Mouse (Mus musculus) layer of hippocampus, adult 11-12 months (tissue): ENCODE results near the gene Chpt1.

Experiments used
- DNase-seq: peaks from one replicate; pipeline ENCODE4 v3.0.0; 2022; ENCODE audit warnings: low spot score

The Chpt1 gene

GRCm38 (mm10) chr10:88404220-88404619 lies 99.7 kb downstream of the Chpt1 start:
- no peak for DNase-seq

DNA sequence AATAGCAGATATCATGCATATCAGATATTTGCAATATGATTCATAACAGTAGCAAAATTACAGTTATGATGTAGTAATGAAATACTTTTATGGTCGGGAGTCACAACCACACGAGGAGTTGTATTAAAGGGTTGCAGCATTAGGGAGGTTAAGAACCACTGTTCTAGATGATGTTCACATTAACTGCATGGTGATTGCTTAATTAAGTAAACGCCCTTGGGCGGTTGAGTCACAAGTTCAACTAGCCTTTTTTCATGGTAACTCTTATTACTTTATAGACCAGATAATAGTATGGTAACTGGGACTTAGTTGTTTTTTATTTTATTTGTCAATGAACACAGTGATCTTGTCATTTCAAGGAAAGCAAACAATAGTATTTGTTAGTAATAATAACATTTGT lies 100.9 kb downstream of the Chpt1 start:
- no peak for DNase-seq
